Mouse (Mus musculus): ENCODE data around the gene Ptprg. TPM values are rescaled to one million over a fixed set of nuclear protein-coding genes. Genes with fewer than 3 reads are reported as not detected.
A peak's percentile ranks its signal among the peaks of the same experiment; 100 is the strongest.

The Ptprg gene
- 10 to 100 TPM; 68.4 to 72.7 TPM for total RNA-seq (2021)
- long read RNA-seq, experiment 1, partial matches to known transcripts = 10 of 16 reads
- long read RNA-seq, experiment 1, other reads (novel, unspliced or antisense) = 4 of 16 reads
- long read RNA-seq, experiment 2, partial matches to known transcripts = 2 of 9 reads
- long read RNA-seq, experiment 2, other reads (novel, unspliced or antisense) = 6 of 9 reads

- peak; percentile 83 to 88 for DNase-seq (ENCODE audit: low spot score in 2 of 2)
Observed at GRCm38 (mm10) chr14:11553273-11553665, at the start of gene Ptprg. Gene Ptprg, plus strand, starts transcription at chr14:11553532.

- DNase-seq (ENCODE audit: low spot score in 2 of 2) = no peak
Observed at GRCm38 (mm10) chr14:11503803-11504365, 49.4 kb upstream of the Ptprg start.

- DNase-seq (ENCODE audit: low spot score in 2 of 2) = no peak
Observed at GRCm38 (mm10) chr14:11510173-11510572, 43.2 kb upstream of the Ptprg start.

DNA sequence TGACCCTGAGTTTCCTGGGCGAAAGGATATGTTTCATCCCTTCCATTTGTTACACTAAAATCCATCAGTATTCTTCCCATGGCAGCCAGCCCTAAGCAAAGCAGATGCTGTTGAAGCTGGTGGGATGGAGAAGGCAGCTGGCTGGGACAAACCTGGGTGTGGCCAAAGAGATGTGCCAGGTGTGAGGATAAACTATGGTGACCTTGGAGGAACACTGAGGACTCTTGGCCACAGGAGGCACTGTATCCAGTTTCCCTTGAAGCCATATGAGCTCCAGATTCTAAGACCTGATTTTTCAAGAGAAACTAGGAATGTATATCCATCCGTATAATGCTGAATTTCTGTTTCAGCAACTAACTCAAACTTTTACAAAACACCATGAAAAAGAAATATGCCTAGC is 34.2 kb upstream of the Ptprg start:
- DNase-seq (ENCODE audit: low spot score in 2 of 2) = no peak

- DNase-seq (ENCODE audit: low spot score in 2 of 2) = no peak
Observed at GRCm38 (mm10) chr14:11523052-11523451, 30.3 kb upstream of the Ptprg start.

- DNase-seq (ENCODE audit: low spot score in 2 of 2) = no peak
Observed at GRCm38 (mm10) chr14:11529591-11529990, 23.7 kb upstream of the Ptprg start.

GRCm38 (mm10) chr14:11534456-11534855 is 18.9 kb upstream of the Ptprg start:
- DNase-seq (ENCODE audit: low spot score in 2 of 2) = no peak

- no peak for DNase-seq (ENCODE audit: low spot score in 2 of 2)
Observed at GRCm38 (mm10) chr14:11536121-11536520, 17.2 kb upstream of the Ptprg start.

DNA sequence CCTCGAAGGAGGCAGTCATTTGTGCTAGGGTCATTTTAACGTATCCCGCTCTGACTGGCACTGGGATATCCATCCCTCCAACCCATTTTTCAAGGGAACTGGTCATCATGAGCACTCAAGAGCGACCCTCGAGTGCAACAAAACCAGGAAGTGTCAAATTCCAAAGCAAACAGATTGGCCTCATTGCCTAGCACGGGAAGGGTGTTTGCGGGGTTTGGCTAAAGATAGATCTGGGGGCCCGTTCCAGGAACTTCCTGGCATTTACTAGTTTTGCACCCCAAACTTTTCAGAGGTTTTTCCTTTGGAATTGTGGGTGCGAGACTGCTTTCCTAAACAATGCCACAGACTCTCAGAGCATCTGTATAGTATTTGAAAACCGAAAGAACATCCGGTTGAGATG is 1.4 kb upstream of the Ptprg start:
- DNase-seq (ENCODE audit: low spot score in 2 of 2) = no peak

GRCm38 (mm10) chr14:11552521-11553272 is 635 bp upstream of the Ptprg start:
- DNase-seq (ENCODE audit: low spot score in 2 of 2) = peak; percentile 28 to 29

DNA sequence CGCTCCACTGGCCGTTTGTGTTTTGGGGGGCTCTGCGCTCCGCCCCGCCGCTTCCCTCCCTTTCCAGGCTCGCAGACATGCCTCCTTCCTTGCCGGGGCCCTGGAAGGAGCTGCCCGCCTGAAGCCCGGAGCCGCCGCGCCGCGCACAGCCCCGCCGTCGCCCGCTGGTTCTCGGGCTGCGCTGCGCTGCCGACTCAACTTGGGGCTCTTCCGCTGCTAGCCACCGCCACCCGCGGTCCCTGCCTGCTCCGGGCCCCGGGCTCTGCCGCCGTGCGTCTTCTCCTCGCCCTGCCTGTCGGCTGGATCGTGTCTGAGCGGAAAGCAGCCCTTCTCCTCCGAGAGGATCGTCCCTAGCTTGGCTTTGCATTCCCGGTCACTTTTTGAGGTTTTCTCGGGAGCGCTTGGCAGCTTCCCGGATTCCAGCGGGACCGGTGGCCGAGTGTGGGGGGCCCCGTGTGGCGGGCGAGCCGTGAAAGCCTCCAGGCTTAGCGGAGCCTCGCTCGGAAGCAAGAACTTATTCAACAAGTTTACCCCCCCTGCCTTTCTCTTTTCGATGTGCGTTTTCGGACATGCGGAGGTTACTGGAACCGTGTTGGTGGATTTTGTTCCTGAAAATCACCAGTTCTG is 460 bp downstream of the Ptprg start:
- peak in 1 of 2 experiments; percentile 38 for DNase-seq (ENCODE audit: low spot score in 2 of 2)

GRCm38 (mm10) chr14:11554306-11555041 is 1.1 kb downstream of the Ptprg start:
- peak; percentile 52 to 61 for DNase-seq (ENCODE audit: low spot score in 2 of 2)

GRCm38 (mm10) chr14:11555061-11555501 is 1.7 kb downstream of the Ptprg start:
- DNase-seq (ENCODE audit: low spot score in 2 of 2) = peak; percentile 21 to 31

GRCm38 (mm10) chr14:11555521-11556355 is 2.4 kb downstream of the Ptprg start:
- peak; percentile 41 to 57 for DNase-seq (ENCODE audit: low spot score in 2 of 2)

- DNase-seq (ENCODE audit: low spot score in 2 of 2) = peak; percentile 76
Observed at GRCm38 (mm10) chr14:11556356-11557130, 3.2 kb downstream of the Ptprg start.

DNA sequence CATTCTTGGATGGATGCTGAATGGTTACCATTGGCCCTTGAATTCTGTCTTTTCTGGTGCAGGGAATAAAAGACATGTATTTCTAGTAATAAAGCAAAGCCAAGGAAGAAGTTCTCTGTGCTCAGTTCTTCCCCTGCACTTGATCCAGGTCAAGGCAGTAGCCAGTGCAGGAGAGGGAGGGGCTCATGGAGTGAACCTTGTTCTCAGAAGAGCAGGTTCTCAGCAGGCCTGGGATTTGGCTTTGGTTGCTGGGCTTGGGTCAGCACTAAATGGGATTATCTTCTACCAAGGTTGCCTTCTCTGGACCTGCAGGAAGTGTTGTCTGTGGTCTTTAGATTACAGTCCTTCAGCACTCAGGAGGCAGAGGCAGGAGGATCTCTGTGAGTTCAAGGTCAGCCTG is 5.2 kb downstream of the Ptprg start:
- DNase-seq (ENCODE audit: low spot score in 2 of 2) = no peak

- no peak for DNase-seq (ENCODE audit: low spot score in 2 of 2)
Observed at GRCm38 (mm10) chr14:11560641-11561232, 7.4 kb downstream of the Ptprg start.

- peak in 1 of 2 experiments; percentile 8 for DNase-seq (ENCODE audit: low spot score in 2 of 2)
Observed at GRCm38 (mm10) chr14:11561397-11561796, 8.1 kb downstream of the Ptprg start.

DNA sequence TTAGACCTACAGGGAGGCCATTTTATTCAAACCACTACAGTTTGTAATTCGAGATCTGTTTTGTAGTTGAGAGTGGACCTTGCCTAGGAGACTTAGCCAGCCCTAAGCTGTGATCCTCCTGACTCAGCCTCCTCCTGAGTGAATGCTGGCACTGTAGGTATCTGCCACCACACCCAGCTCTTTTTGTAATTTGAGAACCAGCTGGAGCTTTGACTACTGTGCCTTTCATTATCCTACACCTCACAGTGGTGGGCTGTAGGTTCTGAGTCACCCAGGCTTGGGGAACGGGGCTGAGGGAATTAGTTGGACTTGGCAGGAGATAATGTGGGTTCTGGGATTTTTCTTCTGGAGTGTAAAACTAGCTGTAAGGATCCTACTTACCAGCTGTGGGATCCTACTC is 9.5 kb downstream of the Ptprg start:
- peak; percentile 11 to 19 for DNase-seq (ENCODE audit: low spot score in 2 of 2)

Data from left cerebral cortex, adult 18-20 months (tissue).